Mouse (Mus musculus) liver, adult 2 months (tissue): Measurements from ENCODE around the gene Sdr9c7.

Experiments used
- CTCF ChIP-seq: fragments of 200-500 bp; IDR thresholded peaks from 2 replicates; pipeline ENCODE4 v1.5.1; 2011; ENCODE audit warnings: low read depth, low read length, control low read depth
- POLR2A ChIP-seq: fragments of 200-500 bp; IDR thresholded peaks from 2 replicates; pipeline ENCODE4 v1.6.1; 2011; ENCODE audit warnings: low read length, control low read depth; ENCODE audit not compliant: insufficient read depth; ENCODE audit errors: extremely low read depth

GRCm38 (mm10) chr10:127915578-127915977 is 17.3 kb downstream of the Sdr9c7 start:
- TF ChIP-seq POLR2A (no peak), CTCF (no peak)
